Mouse (Mus musculus) intestine, embryonic 14.5 days (tissue): ENCODE measurements at regions not wholly inside any gene's neighbourhood (a gene's known extent, or its start where the extent isn't known, plus 50 kb on each side); places are given as distances from the start of the nearest gene placed in this dataset.

Source experiments
- ATAC-seq: fragments of 200-750 bp; cut with Nextera tagmentation; replicated peaks from 2 replicates; pipeline ENCODE4 v1.8.0; 2017; ENCODE audit warnings: low read depth, moderate number of reproducible peaks, moderate TSS enrichment, moderate library complexity; ENCODE audit not compliant: low FRiP score, low TSS enrichment
- DNase-seq: peaks from one replicate; pipeline ENCODE4 v3.0.0-alpha.2; 2018; ENCODE audit warnings: low spot score
- H3K27ac ChIP-seq: fragments of 300-500 bp; sonication (generic); 2 replicates; pipeline ENCODE4 v1.5.1; 2014; ENCODE audit warnings: low read depth, mild to moderate bottlenecking, control low read depth
- H3K27me3 ChIP-seq: fragments of 300-500 bp; sonication (generic); replicated peaks from 2 replicates; pipeline ENCODE4 v1.6.1; 2014; ENCODE audit warnings: low read length, control low read depth; ENCODE audit not compliant: control insufficient read depth, insufficient read depth
- H3K36me3 ChIP-seq: fragments of 300-500 bp; sonication (generic); 2 replicates; pipeline ENCODE4 v1.6.1; 2014; ENCODE audit warnings: low read length, control low read depth; ENCODE audit not compliant: control insufficient read depth, insufficient read depth
- H3K4me1 ChIP-seq: fragments of 300-500 bp; sonication (generic); replicated peaks from 2 replicates; pipeline ENCODE4 v1.6.1; 2014; ENCODE audit warnings: low read length, control low read depth, mixed read lengths; ENCODE audit not compliant: control insufficient read depth, insufficient read depth
- H3K4me2 ChIP-seq: fragments of 300-500 bp; sonication (generic); 2 replicates; pipeline ENCODE4 v1.6.1; 2014; ENCODE audit warnings: low read length
- H3K4me3 ChIP-seq: fragments of 300-500 bp; sonication (generic); 2 replicates; pipeline ENCODE4 v1.5.1; 2014; ENCODE audit warnings: low read depth, low read length, control low read depth, mixed read lengths
- H3K9ac ChIP-seq: fragments of 300-500 bp; sonication (generic); 2 replicates; pipeline ENCODE4 v1.6.1; 2014; ENCODE audit warnings: mild to moderate bottlenecking, low read length
- H3K9me3 ChIP-seq: fragments of 300-500 bp; sonication (generic); 2 replicates; pipeline ENCODE4 v1.6.1; 2016; ENCODE audit warnings: low read length, control low read depth; ENCODE audit not compliant: control insufficient read depth
- WGBS: fragments of 180-500 bp; shearing (Covaris S2); extraction: QIAGEN DNeasy Blood & Tissue Kit; methylation state at CpG from one replicate; pipeline ENCODE4 v1.1.7; 2014; 5-methylcytosine and 5-hydroxymethylcytosine counted together

GRCm38 (mm10) chr9:24884011-24884410, 109.9 kb upstream of the Tbx20 start:
- no peak for DNase-seq
- H3K27me3 ChIP-seq: no peaks in the 10 kb centered on the region
- no peak overlapping the region for H3K27ac ChIP-seq
- no peaks in the 10 kb centered on the region for H3K36me3 ChIP-seq
- no peak overlapping the region for H3K4me2 ChIP-seq
- H3K9me3 ChIP-seq: no peaks in the 10 kb centered on the region
- no peaks in the 10 kb centered on the region for H3K4me1 ChIP-seq
- no peak overlapping the region for H3K9ac ChIP-seq
- WGBS: 49% methylated on average over 3 of the region's 3 CpGs
- H3K4me3 ChIP-seq: no peak overlapping the region
- no peak for ATAC-seq

DNA sequence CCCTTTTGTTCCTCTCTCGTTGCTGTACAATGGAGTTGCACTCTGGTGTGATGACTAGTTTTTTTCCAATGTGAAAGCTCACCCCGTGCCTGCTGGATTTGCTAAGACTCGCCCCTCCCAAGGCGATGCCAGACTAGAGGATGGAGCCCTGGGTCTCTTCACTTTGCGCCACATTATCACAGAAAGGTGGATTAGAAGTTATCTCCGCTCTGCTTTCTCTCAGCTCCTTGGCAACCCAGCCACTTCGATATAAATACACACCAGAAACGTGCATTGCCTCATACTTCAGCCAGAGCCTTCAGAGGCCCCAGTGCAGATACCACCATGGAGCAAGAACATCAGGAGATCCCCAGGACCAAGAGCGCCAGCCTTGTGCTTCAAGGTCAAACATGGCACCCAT, 114.2 kb upstream of the Tbx20 start:
- WGBS: 63% methylated on average over 9 of the region's 9 CpGs
- no peak overlapping the region for H3K4me2 ChIP-seq
- no peaks in the 10 kb centered on the region for H3K4me1 ChIP-seq
- no peak overlapping the region for H3K27ac ChIP-seq
- no peak overlapping the region for H3K4me3 ChIP-seq
- H3K9ac ChIP-seq: no peak overlapping the region
- no peaks in the 10 kb centered on the region for H3K9me3 ChIP-seq
- no peaks in the 10 kb centered on the region for H3K27me3 ChIP-seq
- H3K36me3 ChIP-seq: no peaks in the 10 kb centered on the region
- ATAC-seq: no peak
- DNase-seq: no peak

DNA sequence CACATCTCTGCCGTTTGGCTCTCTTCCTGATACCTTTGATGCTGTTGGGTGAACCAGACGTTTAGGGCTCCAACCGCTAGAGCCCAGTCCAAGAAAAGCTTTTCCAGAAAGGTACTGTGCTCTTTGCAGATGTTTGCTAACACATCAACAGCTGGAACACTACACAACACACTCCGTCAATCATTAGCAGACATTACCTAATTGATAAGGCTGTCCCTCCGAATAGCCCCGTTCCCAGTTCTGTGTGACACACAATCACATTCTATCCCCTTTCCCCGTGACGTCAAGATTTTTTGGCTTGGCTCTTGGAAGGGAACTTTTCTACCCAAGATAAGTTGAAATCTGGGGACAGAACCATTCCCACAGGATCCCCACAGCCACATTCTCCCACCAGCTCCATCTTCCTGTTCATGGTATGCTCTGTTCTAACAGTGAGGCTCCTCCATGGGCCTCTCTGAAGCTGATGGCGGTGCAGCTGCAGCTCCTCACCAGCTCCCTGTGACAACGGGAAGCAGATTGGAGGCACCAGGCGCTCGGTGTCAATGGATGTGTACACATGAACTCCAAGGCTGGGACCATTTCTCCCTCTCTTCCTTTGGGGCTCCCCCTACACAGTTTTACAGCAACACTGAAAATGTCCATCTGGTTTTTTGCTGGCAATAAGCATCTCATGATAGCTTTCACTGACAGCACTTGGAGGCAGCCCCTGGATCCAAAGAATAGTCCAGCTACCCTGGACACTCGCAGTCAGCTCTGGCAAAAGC, 122.6 kb upstream of the Tbx20 start:
- ATAC-seq (no peak), DNase-seq (no peak)
- no peaks in the 10 kb centered on the region for H3K36me3 ChIP-seq
- H3K4me2 ChIP-seq: no peak overlapping the region
- WGBS: 61% methylated on average over 13 of the region's 13 CpGs
- H3K27me3 ChIP-seq: no peaks in the 10 kb centered on the region
- H3K4me3 ChIP-seq: no peak overlapping the region
- H3K9me3 ChIP-seq: no peaks in the 10 kb centered on the region
- no peak overlapping the region for H3K9ac ChIP-seq
- H3K4me1 ChIP-seq: no peaks in the 10 kb centered on the region
- no peak overlapping the region for H3K27ac ChIP-seq

DNA sequence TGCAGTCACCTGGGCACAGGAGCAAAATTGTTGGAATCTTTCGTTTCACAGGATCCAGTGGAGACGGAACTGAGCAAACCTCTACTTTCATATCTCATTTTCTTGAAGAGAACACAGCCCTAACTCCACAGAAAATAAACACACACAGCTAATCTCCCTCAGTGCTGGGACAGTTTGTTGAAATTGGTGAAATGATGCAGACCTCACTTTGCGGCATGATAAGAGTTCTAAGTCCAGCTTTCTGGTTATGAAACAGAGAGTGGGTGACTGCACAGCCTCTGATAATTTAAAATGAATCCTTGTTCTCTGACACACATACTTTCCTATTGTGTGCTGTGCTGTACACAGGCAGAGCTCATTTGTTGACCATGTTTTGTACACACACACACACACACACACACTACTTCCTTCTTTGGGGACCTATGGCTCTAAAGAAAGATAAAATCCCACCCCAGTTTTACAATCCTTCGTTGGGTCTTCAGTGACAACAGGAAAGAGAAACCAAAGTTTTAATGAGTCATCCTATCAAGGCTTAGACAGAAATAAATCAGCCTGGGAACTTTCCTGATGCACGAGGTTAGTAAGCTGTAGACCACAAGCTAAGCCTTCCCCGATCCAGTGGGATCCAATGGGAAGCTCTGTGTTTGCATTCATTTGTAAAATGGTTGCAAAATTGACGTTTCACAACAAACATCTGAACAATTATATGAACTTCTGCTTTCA, 125.3 kb upstream of the Tbx20 start:
- H3K4me1 ChIP-seq: no peaks in the 10 kb centered on the region
- 49% methylated on average over 7 of the region's 7 CpGs for WGBS
- no peak for ATAC-seq

GRCm38 (mm10) chr9:24903706-24904105, 129.6 kb upstream of the Tbx20 start:
- no peak for DNase-seq
- H3K9ac ChIP-seq: no peak overlapping the region
- ATAC-seq: no peak
- no peaks in the 10 kb centered on the region for H3K4me1 ChIP-seq
- H3K4me2 ChIP-seq: no peak overlapping the region
- no peaks in the 10 kb centered on the region for H3K27me3 ChIP-seq
- H3K4me3 ChIP-seq: no peak overlapping the region
- H3K9me3 ChIP-seq: no peaks in the 10 kb centered on the region
- WGBS: 43% methylated on average over 5 of the region's 5 CpGs
- no peak overlapping the region for H3K27ac ChIP-seq
- H3K36me3 ChIP-seq: no peaks in the 10 kb centered on the region

More for the DNA sequence above, 125.3 kb upstream of the Tbx20 start:
- H3K4me2 ChIP-seq: no peak overlapping the region
- H3K4me3 ChIP-seq: no peak overlapping the region
- no peak for DNase-seq
- no peak overlapping the region for H3K9ac ChIP-seq
- no peaks in the 10 kb centered on the region for H3K27me3 ChIP-seq
- no peak overlapping the region; the same call in 1 of the 2 replicates for H3K27ac ChIP-seq
- no peaks in the 10 kb centered on the region for H3K9me3 ChIP-seq
- H3K36me3 ChIP-seq: no peaks in the 10 kb centered on the region

DNA sequence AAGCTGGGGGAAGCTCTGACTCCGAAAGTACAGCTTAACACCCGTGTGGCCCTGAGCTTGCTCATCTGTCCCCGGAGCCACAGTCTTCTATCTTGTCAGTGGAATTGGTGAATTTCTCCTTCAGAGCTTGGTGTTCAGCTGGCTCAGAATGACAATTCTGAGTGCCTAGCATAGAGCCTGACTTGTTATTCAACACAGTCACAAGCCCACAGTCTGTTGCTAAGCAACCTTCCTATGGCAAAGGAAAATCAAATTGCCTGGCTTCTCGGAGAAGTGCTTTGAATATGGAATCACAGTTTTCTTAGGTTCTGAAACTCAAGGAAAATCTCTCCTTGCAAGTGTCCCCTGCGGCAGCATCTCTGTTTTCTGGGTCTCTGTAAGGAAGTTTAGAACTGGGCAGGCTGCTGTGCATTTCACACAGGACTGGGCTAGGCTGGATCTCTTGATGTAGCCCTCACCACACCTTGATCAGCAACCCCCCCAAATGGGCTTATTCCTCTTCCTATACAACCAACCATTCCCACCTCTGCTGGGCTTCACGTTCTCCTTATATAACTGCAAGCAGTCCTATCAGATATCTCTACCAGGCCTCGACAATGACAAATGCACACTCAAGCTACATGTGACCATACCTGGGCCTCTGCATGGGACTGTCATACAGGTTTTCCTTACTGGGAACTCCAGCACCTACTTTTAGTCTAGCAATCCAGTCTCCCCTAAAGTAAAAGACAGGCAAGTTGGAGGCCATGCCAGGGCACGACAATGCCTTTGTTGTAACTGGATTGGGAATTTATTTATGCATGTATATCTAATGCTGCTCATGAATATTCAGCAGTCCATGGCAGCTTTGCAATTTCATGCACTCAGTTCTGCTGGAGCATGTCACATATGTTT, 135.2 kb upstream of the Tbx20 start:
- DNase-seq: no peak
- WGBS: 61% methylated on average over 8 of the region's 8 CpGs
- no peaks in the 10 kb centered on the region for H3K9me3 ChIP-seq

GRCm38 (mm10) chr9:24910738-24911137, 136.6 kb upstream of the Tbx20 start:
- Histone ChIP-seq H3K9me3 (no peaks in the 10 kb centered on the region), H3K4me2 (no peak overlapping the region), H3K4me3 (no peak overlapping the region), H3K27me3 (no peaks in the 10 kb centered on the region), H3K36me3 (no peaks in the 10 kb centered on the region), H3K4me1 (no peaks in the 10 kb centered on the region), H3K9ac (no peak overlapping the region), H3K27ac (no peak overlapping the region)
- ATAC-seq (no peak), DNase-seq (no peak)
- WGBS: 64% methylated on average over 5 of the region's 5 CpGs

More for the DNA sequence above, 135.2 kb upstream of the Tbx20 start:
- H3K4me2 ChIP-seq: no peak overlapping the region
- H3K9ac ChIP-seq: no peak overlapping the region
- H3K27me3 ChIP-seq: no peaks in the 10 kb centered on the region
- H3K4me1 ChIP-seq: no peaks in the 10 kb centered on the region
- H3K27ac ChIP-seq: no peak overlapping the region
- H3K36me3 ChIP-seq: no peaks in the 10 kb centered on the region
- no peak for ATAC-seq
- no peak overlapping the region for H3K4me3 ChIP-seq

DNA sequence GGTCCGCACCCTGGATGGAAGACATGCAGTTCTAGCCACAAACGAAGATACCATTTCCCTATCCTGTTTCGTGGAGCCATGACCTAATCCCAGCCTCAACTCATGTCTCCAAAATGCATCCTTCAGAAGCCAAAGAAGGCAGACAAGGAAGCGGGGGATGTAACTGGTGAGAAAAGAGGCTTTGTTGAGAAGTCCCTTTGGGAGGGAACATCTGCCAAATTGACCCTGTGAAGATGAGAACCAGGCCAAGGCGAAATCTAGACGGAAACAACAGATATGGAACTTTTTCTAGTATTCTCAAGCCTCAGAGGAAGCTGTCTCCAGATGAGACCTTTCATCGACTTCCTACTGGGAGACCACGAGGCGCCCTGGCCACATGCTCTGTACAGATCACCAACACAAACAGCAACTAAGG, 145.9 kb upstream of the Tbx20 start:
- H3K27ac ChIP-seq: no peak overlapping the region
- H3K4me2 ChIP-seq: no peak overlapping the region
- WGBS: 82% methylated on average over 9 of the region's 9 CpGs
- no peak overlapping the region for H3K4me3 ChIP-seq
- no peaks in the 10 kb centered on the region for H3K27me3 ChIP-seq
- H3K4me1 ChIP-seq: no peaks in the 10 kb centered on the region
- H3K9me3 ChIP-seq: no peaks in the 10 kb centered on the region
- no peak for ATAC-seq
- H3K9ac ChIP-seq: no peak overlapping the region
- no peak for DNase-seq
- no peaks in the 10 kb centered on the region for H3K36me3 ChIP-seq
